Mouse (Mus musculus) embryonic facial prominence, embryonic 12.5 days (tissue): ENCODE measurements around the gene Hdgfl3. TPM values are rescaled to one million over a fixed set of nuclear protein-coding genes. Genes with fewer than 3 reads are reported as not detected.
"Not testable (repeated sequence)": the region's sequence is repeated elsewhere in the genome, so short reads cannot be mapped to it uniquely, and the experiment has no call there.

Experiments
- ATAC-seq: fragments of 200-750 bp; cut with Nextera tagmentation; 2 replicates; pipeline ENCODE4 v1.8.0; 2017; ENCODE audit not compliant: insufficient number of reproducible peaks, insufficient read depth, low FRiP score, low TSS enrichment
- H3K27ac ChIP-seq: fragments of 300-500 bp; sonication (generic); 2 replicates; pipeline ENCODE4 v1.5.1; 2016; ENCODE audit warnings: mild to moderate bottlenecking
- H3K27me3 ChIP-seq: fragments of 300-500 bp; sonication (generic); 2 replicates; pipeline ENCODE4 v1.6.1; 2016; ENCODE audit warnings: mild to moderate bottlenecking, moderate library complexity
- H3K36me3 ChIP-seq: fragments of 300-500 bp; sonication (generic); 2 replicates; pipeline ENCODE4 v1.6.1; 2016; ENCODE audit warnings: mild to moderate bottlenecking
- H3K4me1 ChIP-seq: fragments of 300-500 bp; sonication (generic); 2 replicates; pipeline ENCODE4 v1.6.1; 2016
- H3K4me2 ChIP-seq: fragments of 300-500 bp; sonication (generic); replicated peaks from 2 replicates; pipeline ENCODE4 v1.6.1; 2016; ENCODE audit warnings: mild to moderate bottlenecking, moderate library complexity
- H3K4me3 ChIP-seq: fragments of 300-500 bp; sonication (generic); 2 replicates; pipeline ENCODE4 v1.5.1; 2016; ENCODE audit warnings: mild to moderate bottlenecking
- H3K9ac ChIP-seq: fragments of 300-500 bp; sonication (generic); 2 replicates; pipeline ENCODE4 v1.6.1; 2016; ENCODE audit warnings: mild to moderate bottlenecking, moderate library complexity
- H3K9me3 ChIP-seq: fragments of 300-500 bp; sonication (generic); 2 replicates; pipeline ENCODE4 v1.6.1; 2016; ENCODE audit warnings: mild to moderate bottlenecking, moderate library complexity
- WGBS: fragments of 180-500 bp; shearing (Covaris S2); methylation state at CpG from one replicate; pipeline ENCODE4 v1.1.7; 2016; 5-methylcytosine and 5-hydroxymethylcytosine counted together
- polyA plus RNA-seq: library from polyadenylated mRNA; unstranded; fragments of >200 nt; fragmentation: Nextera tagmentation; extraction: Ambion mirVana; gene quantifications from 2 replicates; pipeline ENCODE4 v1.2.1, GENCODE M21; 2016

The Hdgfl3 gene
- polyA plus RNA-seq, 1 experiment from 2014 or later = 35.7 TPM

GRCm38 (mm10) chr7:81842141-81842540 lies 92.1 kb downstream of the Hdgfl3 start:
- Histone ChIP-seq H3K36me3 (no peaks in the 10 kb centered on the region), H3K27ac (no peak overlapping the region), H3K9me3 (no peaks in the 10 kb centered on the region), H3K4me1 (0 out of 2 replicates have a peak, but pooled peaks cover 5% of the 10 kb centered on the region), H3K4me3 (no peak overlapping the region), H3K9ac (no peak overlapping the region), H3K4me2 (no peak overlapping the region), H3K27me3 (no peaks in the 10 kb centered on the region)
- no peak for ATAC-seq
- 89% methylated on average over 7 of the region's 7 CpGs for WGBS

DNA sequence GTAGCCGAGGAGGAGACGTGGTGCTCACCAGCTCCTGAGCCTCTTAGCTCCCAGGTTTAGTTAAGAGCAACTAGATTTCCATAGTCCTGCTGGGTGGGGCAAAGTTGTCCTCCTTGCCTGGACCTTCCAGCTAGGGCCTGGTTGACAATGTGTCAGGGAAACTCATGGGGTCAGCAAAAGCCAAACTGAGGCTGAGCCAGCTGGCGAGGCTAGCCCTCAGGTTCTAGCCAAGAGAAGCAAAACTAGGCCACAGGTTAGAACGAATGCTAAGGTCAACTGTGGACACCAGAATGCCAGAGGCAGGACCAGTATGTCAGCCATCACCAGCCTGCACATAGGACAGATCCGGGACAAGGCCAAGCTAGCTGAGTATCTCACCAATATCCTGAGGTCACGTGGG lies 92.8 kb downstream of the Hdgfl3 start:
- H3K27me3 ChIP-seq = no peaks in the 10 kb centered on the region
- H3K4me3 ChIP-seq = no peak overlapping the region
- no peak for ATAC-seq
- H3K4me2 ChIP-seq = no peak overlapping the region
- H3K9ac ChIP-seq = no peak overlapping the region
- no peaks in the 10 kb centered on the region for H3K36me3 ChIP-seq
- WGBS = 77% methylated on average over 6 of the region's 6 CpGs
- H3K27ac ChIP-seq = no peak overlapping the region
- H3K4me1 ChIP-seq = 0 out of 2 replicates have a peak, but pooled peaks cover 5% of the 10 kb centered on the region
- no peaks in the 10 kb centered on the region for H3K9me3 ChIP-seq

DNA sequence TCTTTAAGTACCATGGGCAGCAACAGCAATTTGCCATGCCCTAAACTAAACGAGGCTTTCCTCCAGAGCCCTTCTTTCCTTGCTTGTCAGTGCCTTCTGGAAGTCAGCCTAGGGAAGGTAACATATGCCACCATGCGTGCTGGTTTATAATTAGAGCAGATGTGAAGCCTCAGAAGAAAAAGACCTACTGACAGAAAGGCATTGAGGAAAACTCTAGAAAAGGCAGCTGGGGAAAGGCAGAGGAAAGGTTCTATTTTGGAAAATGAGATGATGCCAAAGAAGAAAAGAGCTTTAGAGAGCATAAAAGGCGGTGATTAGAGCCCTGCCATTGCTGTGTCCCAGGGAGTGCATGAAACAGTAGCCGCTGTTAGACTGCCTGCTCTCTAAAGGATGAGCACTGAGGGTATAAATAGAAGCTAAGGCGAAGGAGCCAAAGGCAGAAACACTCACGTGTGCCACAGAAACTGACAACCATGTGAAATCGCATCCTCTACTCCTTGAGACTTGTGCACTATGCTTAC lies 93.6 kb downstream of the Hdgfl3 start:
- H3K27ac ChIP-seq = no peak overlapping the region
- H3K4me1 ChIP-seq = 0 out of 2 replicates have a peak, but pooled peaks cover 5% of the 10 kb centered on the region
- H3K9me3 ChIP-seq = no peaks in the 10 kb centered on the region; the same call in 1 of the 2 replicates
- no peak overlapping the region for H3K9ac ChIP-seq
- no peak overlapping the region for H3K4me3 ChIP-seq
- 64% methylated on average over 7 of the region's 7 CpGs for WGBS
- no peak for ATAC-seq
- no peak overlapping the region for H3K4me2 ChIP-seq
- H3K27me3 ChIP-seq = no peaks in the 10 kb centered on the region
- H3K36me3 ChIP-seq = no peaks in the 10 kb centered on the region

DNA sequence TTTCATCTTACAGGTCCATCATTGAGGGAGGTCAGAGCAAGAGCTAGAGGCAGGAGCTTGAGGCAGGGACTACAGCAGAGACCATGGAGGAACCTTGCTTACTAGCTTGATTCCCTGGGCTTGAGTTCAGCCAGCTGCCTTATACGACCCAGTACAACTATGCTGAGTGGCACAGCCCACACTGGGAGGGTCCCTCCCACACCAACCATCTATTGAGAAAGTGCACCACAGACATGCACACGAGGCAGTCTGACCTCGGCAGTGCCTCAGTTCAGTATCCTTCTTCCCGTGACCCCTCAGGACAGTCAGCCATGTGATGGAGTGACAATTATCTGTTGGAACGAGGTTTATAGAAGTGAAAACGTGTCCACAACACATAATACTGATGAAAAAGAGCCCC lies 94.5 kb downstream of the Hdgfl3 start:
- H3K27ac ChIP-seq = no peak overlapping the region
- no peaks in the 10 kb centered on the region for H3K36me3 ChIP-seq
- H3K4me2 ChIP-seq = no peak overlapping the region
- H3K4me3 ChIP-seq = no peak overlapping the region
- ATAC-seq = no peak
- WGBS = 72% methylated on average over 6 of the region's 6 CpGs
- H3K9me3 ChIP-seq = no peaks in the 10 kb centered on the region; the same call in 1 of the 2 replicates
- H3K9ac ChIP-seq = no peak overlapping the region
- 0 out of 2 replicates have a peak, but pooled peaks cover 2% of the 10 kb centered on the region for H3K4me1 ChIP-seq
- H3K27me3 ChIP-seq = no peaks in the 10 kb centered on the region

DNA sequence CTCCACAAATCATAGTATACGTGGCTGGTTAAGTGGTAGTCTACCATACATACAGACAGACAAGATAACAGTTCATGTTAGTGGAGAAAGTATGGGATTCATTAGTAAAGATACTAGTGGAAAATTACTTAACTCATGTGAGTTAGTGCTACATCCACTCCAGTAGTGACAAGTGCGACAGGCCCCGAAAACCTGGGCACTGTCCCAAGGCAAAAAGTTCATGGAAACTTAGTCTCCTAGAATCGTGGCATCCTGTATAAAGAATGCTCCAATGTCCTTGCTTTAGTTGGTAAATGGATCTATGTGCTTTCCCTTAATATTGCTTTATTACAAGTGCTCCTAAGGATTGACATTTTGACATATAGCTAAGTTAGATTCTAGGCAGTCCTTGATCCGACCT lies 96.5 kb downstream of the Hdgfl3 start:
- H3K9ac ChIP-seq, H3K4me1 ChIP-seq, H3K4me3 ChIP-seq, H3K27ac ChIP-seq, H3K9me3 ChIP-seq, ATAC-seq, H3K36me3 ChIP-seq, H3K4me2 ChIP-seq, H3K27me3 ChIP-seq: not testable (repeated sequence)
- WGBS = 84% methylated on average over 5 of the region's 5 CpGs

DNA sequence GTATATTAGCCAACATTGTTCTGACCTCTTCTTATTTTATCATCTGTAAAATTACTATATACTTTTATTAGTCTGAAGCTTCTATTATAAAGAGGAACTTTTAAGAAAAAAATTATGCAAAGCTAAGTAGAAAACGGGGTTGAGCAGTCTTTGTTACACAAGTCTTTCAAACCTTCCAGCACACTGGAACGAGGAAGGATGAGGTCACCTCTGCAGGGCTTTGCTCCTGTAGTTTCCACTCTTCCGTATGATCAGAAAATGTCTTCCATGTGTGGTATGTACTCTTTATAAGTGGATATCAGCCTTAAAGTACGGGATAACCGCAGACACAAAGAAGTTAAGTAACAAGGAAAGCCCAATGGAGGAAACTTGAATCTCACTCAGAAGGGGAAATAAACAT lies 98.8 kb downstream of the Hdgfl3 start:
- H3K27me3 ChIP-seq = no peaks in the 10 kb centered on the region
- no peaks in the 10 kb centered on the region for H3K36me3 ChIP-seq
- no peaks in the 10 kb centered on the region; the same call in 1 of the 2 replicates for H3K9me3 ChIP-seq
- 0 out of 2 replicates have a peak, but pooled peaks cover 1% of the 10 kb centered on the region for H3K4me1 ChIP-seq
- H3K27ac ChIP-seq = no peak overlapping the region
- WGBS = 56% methylated on average over 5 of the region's 5 CpGs
- H3K9ac ChIP-seq = no peak overlapping the region
- no peak overlapping the region for H3K4me3 ChIP-seq
- no peak for ATAC-seq
- H3K4me2 ChIP-seq = no peak overlapping the region

DNA sequence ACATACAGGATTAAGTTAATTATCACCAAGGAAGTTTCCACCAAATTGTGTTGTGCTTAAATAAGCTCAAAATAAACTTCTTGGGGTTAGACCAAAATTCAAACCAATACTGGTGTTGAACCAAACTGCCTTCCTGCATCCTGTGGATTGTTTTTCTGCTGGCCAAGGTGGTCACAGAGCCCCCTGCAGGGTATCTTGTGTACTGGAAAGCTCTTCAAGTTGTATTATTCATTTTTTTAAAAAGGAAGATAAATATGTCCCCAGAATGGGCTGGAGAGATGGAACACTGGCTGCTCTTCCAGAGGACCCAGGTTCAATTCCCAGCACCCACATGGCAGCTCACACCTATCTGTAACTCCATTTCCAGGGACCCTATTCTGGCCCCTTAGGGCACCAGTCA lies 99.4 kb downstream of the Hdgfl3 start:
- Histone ChIP-seq H3K36me3 (no peaks in the 10 kb centered on the region), H3K4me1 (0 out of 2 replicates have a peak, but pooled peaks cover 3% of the 10 kb centered on the region), H3K27me3 (no peaks in the 10 kb centered on the region), H3K27ac (no peak overlapping the region), H3K4me2 (no peak overlapping the region), H3K9ac (no peak overlapping the region), H3K9me3 (no peaks in the 10 kb centered on the region; the same call in 1 of the 2 replicates), H3K4me3 (no peak overlapping the region)
- no peak for ATAC-seq

Other genes with a start within 250 kb of the Hdgfl3 start
- gene Homer2, start 226.9 kb downstream of the Hdgfl3 start, polyA plus RNA-seq = 27.7 and 30.5 TPM in 2 replicates
- gene Ramac, start 171.5 kb downstream of the Hdgfl3 start, polyA plus RNA-seq = 119 and 122 TPM in 2 replicates
- 45.8 and 54.4 TPM in 2 replicates for gene 3110040N11Rik, start 145.0 kb downstream of the Hdgfl3 start, polyA plus RNA-seq
- gene Btbd1, start 105.0 kb downstream of the Hdgfl3 start, polyA plus RNA-seq = 83.2 and 86.0 TPM in 2 replicates
- gene Gm10160, start 78.7 kb downstream of the Hdgfl3 start, polyA plus RNA-seq = not detected in 2 replicates
- gene Tm6sf1, start 75.5 kb downstream of the Hdgfl3 start, polyA plus RNA-seq = 15.8 and 16.0 TPM in 2 replicates
- gene Bnc1, start 57.8 kb upstream of the Hdgfl3 start, polyA plus RNA-seq = 4.5 and 5.2 TPM in 2 replicates
- 40.6 and 42.5 TPM in 2 replicates for gene Sh3gl3, start 239.4 kb upstream of the Hdgfl3 start, polyA plus RNA-seq